Mouse (Mus musculus) Patski (cell line): Measurements from ENCODE around the gene Ect2l. TPM values are rescaled to one million over a fixed set of nuclear protein-coding genes. Genes with fewer than 3 reads are reported as not detected.
A peak's percentile ranks its signal among the peaks of the same experiment; 100 is the strongest.

ENCODE experiments used
- ATAC-seq: fragments of 100-300 bp; one replicate; pipeline ENCODE4 v1.8.0; 2021
- CTCF ChIA-PET: fragments of 350-600 bp; sonication (Branson Sonifier 250); formaldehyde crosslinking; loops from one replicate; lab custom pipeline; 2022; ENCODE audit warnings: inconsistent platforms; lab: Charles Lee
- POLR2A ChIA-PET: fragments of 350-600 bp; sonication (Branson Sonifier 250); formaldehyde crosslinking; loops from one replicate; lab custom pipeline; 2022; ENCODE audit warnings: antibody characterized with exemption, inconsistent platforms; lab: Charles Lee
- DNase-seq: peaks from one replicate; pipeline ENCODE4 v3.0.0-alpha.2; 2011; ENCODE audit warnings: low read depth, low spot score
- H3K27me3 ChIP-seq: fragments of 371-371 bp; one replicate; pipeline ENCODE4 v1.5.1; 2021
- CTCF ChIP-seq: fragments of 100-300 bp; IDR thresholded peaks from one replicate; pipeline ENCODE4 v1.5.1; 2021
- in situ Hi-C: fragments of 300-500 bp; cut with MboI; formaldehyde crosslinking; loops from 3 replicates; pipeline ENCODE4 v1.11.1; 2018; ENCODE audit warnings: low pct_unique_long_range_greater_than_20kb, mixed read lengths
- polyA plus RNA-seq: library from polyadenylated mRNA; unstranded; gene quantifications from one replicate; pipeline ENCODE4 v1.2.3, GENCODE M21; 2021

The Ect2l gene
- polyA plus RNA-seq, 1 experiment from 2014 or later: not detected

- POLR2A ChIA-PET: no interaction called here
- ATAC-seq: no peak
- in situ Hi-C loops: no loop called here
- H3K27me3 ChIP-seq: no peaks in the 10 kb centered on the region
- DNase-seq: no peak
- CTCF ChIA-PET: no interaction called here
- TF ChIP-seq CTCF: no peak
These were observed 3.4 kb upstream of the Ect2l start for GRCm38 (mm10) chr10:18214124-18214523.

DNA sequence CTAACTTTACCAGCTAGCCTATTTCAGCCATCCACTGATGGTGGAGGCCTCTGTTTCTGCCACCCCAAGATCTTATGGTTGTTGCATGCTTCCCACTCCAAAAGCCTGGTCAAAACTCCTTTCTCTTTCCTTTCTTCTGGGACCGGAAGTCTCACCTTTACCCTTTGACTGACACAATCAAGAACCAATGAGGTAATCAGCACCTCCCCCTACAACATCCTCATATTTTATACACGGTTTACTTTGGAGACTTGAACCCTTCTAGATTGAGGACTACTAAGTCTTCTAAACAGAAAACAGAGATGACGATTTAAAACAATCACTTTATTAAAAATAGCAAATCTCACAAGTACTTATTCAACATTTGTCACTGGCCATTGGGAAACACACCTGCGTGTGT is 2.7 kb upstream of the Ect2l start:
- ATAC-seq (no peak), DNase-seq (no peak)
- CTCF ChIA-PET: no interaction called here
- H3K27me3 ChIP-seq: no peaks in the 10 kb centered on the region
- POLR2A ChIA-PET: no interaction called here
- in situ Hi-C loops: no loop called here
- TF ChIP-seq CTCF: no peak

DNA sequence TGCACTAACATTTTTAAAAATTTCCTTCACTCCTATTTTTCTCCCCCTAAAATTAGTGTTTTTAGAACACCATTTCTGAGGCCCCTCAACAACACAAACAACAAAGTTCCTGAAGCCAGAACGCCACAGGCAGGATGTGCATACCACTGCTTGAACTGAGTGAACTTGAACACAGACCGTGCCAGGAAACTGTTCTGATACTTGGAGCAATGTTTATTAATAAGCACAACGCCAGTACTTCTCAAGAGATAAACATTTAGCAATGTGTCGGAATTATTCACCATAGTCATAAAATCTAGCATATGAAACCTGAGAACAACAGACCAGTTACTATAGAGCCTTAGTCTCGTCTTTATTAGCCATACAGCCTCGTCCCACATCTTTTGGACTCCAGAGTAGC is 571 bp downstream of the Ect2l start:
- CTCF ChIA-PET: interaction anchor here (0.7 to 0.9 kb wide), 2 partner anchors 10 to 13 kb away, joined by 3 to 5 read pairs; no protein-coding TSS in a partner anchor
- TF ChIP-seq CTCF: no peak

GRCm38 (mm10) chr10:18204067-18204466 is 6.6 kb downstream of the Ect2l start:
- in situ Hi-C loops: no loop called here
- no peaks in the 10 kb centered on the region for H3K27me3 ChIP-seq
- ChIA-PET CTCF (no interaction called here), POLR2A (no interaction called here)
- ATAC-seq (no peak), DNase-seq (no peak)
- no peak for TF ChIP-seq CTCF

More for the DNA sequence above, 571 bp downstream of the Ect2l start:
- DNase-seq (no peak), ATAC-seq (no peak)
- no peaks in the 10 kb centered on the region for H3K27me3 ChIP-seq
- in situ Hi-C loops: no loop called here
- POLR2A ChIA-PET: no interaction called here

GRCm38 (mm10) chr10:18202401-18202800 is 8.3 kb downstream of the Ect2l start:
- ATAC-seq (no peak), DNase-seq (no peak)
- no peaks in the 10 kb centered on the region for H3K27me3 ChIP-seq
- ChIA-PET POLR2A (no interaction called here), CTCF (no interaction called here)
- in situ Hi-C loops: no loop called here
- TF ChIP-seq CTCF: no peak

GRCm38 (mm10) chr10:18200656-18201055 is 10.0 kb downstream of the Ect2l start:
- in situ Hi-C loops: no loop called here
- DNase-seq (no peak), ATAC-seq (no peak)
- no peak for TF ChIP-seq CTCF
- CTCF ChIA-PET: interaction anchor here (1.4 kb wide), 1 partner anchor 10 kb away, joined by 5 read pairs; the partner anchor contains the start of gene Ect2l
- no peaks in the 10 kb centered on the region for H3K27me3 ChIP-seq
- POLR2A ChIA-PET: no interaction called here

DNA sequence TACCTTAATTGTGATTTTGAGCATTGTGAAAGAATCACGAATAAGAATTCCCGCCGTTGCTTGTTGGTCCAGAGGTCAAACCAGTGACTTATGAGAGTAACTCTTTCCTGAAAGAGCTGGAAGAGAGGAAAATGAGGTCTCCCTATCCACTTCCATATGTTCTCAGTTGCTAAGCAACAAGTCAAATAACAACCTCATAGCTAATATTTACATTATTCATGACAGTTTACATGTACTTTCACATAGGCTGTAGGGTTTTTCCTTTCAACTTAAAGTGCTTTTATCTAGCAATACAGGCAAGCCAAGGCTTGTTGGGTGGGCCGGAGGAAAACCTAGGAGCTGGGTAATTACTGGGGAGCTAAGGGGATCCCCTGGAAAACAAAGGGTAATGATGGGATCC is 10.8 kb downstream of the Ect2l start:
- no peak for DNase-seq
- in situ Hi-C loops: loop anchor here (5.0 kb wide), 2 partner anchors 333 to 468 kb away; no protein-coding TSS in a partner anchor
- ChIA-PET POLR2A (no interaction called here), CTCF (interaction anchor here (1.4 kb wide), 1 partner anchor 10 kb away, joined by 5 read pairs; the partner anchor contains the start of gene Ect2l)
- H3K27me3 ChIP-seq: no peaks in the 10 kb centered on the region
- TF ChIP-seq CTCF: no peak
- no peak for ATAC-seq

- no peak for ATAC-seq
- TF ChIP-seq CTCF: no peak
These were observed 12.2 kb downstream of the Ect2l start for GRCm38 (mm10) chr10:18198286-18199015.

GRCm38 (mm10) chr10:18197206-18197979 is 13.3 kb downstream of the Ect2l start:
- H3K27me3 ChIP-seq: no peaks in the 10 kb centered on the region
- in situ Hi-C loops: loop anchor here (5.0 kb wide), 2 partner anchors 330 to 465 kb away; no protein-coding TSS in a partner anchor
- ATAC-seq (no peak), DNase-seq (peak; percentile 38)
- ChIA-PET CTCF (interaction anchor here (0.7 to 2.7 kb wide), 11 partner anchors 8 to 464 kb away, joined by 3 to 20 read pairs (median 3); partner anchors contain the start of gene Reps1), POLR2A (interaction anchor here (1.7 kb wide), 1 partner anchor 141 kb away, joined by 8 read pairs; the partner anchor contains the start of gene Reps1)
- TF ChIP-seq CTCF: peak; percentile 86

More at GRCm38 (mm10) chr10:18198286-18199015, 12.2 kb downstream of the Ect2l start:
- no peaks in the 10 kb centered on the region for H3K27me3 ChIP-seq
- in situ Hi-C loops: loop anchor here (5.0 kb wide), 2 partner anchors 331 to 466 kb away; no protein-coding TSS in a partner anchor
- POLR2A ChIA-PET: interaction anchor here (0.6 kb wide), 1 partner anchor 264 kb away, joined by 3 read pairs; no protein-coding TSS in a partner anchor
- CTCF ChIA-PET: interaction anchor here (1.3 to 2.7 kb wide), 3 partner anchors 28 to 150 kb away, joined by 3 to 20 read pairs (median 4); partner anchors contain the start of gene Reps1
- DNase-seq: no peak

GRCm38 (mm10) chr10:18194737-18195141 is 16.0 kb downstream of the Ect2l start:
- ChIA-PET POLR2A (no interaction called here), CTCF (no interaction called here)
- DNase-seq: no peak
- in situ Hi-C loops: loop anchor here (5.0 kb wide), 3 partner anchors 142 to 462 kb away; no protein-coding TSS in a partner anchor
- no peak for TF ChIP-seq CTCF
- ATAC-seq: no peak
- H3K27me3 ChIP-seq: no peaks in the 10 kb centered on the region
